Mouse (Mus musculus) left cerebral cortex, adult 8-10 months (tissue): ENCODE measurements around the gene Trpm3. TPM values are rescaled to one million over a fixed set of nuclear protein-coding genes. Genes with fewer than 3 reads are reported as not detected.
A peak's percentile ranks its signal among the peaks of the same experiment; 100 is the strongest.

Experiments
- DNase-seq, 2 experiments: peaks; one replicate each; pipeline ENCODE4 v3.0.0; 2022; ENCODE audit warnings: low spot score in 2 of 2
- total RNA-seq, 4 experiments: library from RNA; stranded (reverse); gene quantifications; 2 replicates each; pipeline ENCODE4 v1.2.4; 2022

The Trpm3 gene
- total RNA-seq, 4 experiments from 2014 or later = 37.1 to 49.8 (median 43.3) TPM

DNA sequence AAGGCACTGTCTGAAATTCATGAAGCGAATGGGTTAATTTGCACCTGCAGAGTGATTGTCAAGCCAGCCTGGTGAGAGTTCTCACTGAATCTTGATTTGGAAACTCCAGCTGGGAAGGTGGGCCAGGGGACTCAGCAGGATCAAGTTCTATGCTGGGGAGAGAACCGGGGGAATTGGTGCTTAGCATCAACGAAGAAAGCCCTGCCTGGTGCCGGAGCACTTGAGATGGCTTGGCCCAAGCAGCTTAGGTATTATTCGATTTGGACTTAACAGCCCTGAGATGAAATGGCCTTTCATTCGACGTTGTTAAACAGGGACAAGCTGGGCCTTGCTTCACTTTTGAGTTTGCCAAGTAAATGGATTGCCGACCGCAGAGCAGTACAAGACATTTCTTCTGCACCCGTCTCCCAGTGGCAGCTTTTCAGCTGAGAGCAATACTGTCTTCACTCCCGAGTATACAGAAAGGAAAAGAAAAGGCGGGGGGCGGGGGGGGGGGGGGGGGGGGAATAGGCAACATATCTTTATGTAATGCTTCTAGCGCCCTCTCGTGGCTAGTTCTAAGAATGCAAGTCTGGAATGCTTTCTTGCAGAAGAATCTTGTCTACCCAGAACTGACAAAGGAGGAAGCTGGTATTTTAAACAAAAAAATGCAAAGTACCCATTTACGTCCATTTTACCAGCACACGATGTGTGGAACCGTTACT, 165.3 kb downstream of the Trpm3 start:
- peak; percentile 40 to 49 for DNase-seq

DNA sequence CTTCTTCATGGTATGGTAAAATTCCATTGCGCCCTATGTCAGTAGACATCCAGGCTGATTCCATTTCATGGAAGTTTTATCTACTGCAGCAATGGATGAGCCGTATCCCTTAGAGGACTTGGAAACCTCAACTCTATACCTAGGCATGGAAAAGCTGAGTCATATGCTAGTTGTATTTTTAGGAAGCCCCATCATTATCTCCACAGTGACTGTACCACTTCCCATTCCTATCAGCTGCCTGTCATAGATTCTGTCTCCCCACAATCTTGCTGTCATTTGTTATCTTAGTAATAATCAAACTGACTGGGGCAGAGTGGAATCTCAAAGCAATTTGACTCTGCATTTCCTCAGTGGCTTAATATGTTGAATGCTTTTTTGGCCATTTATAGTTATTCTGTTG, 169.2 kb downstream of the Trpm3 start:
- no peak for DNase-seq

DNA sequence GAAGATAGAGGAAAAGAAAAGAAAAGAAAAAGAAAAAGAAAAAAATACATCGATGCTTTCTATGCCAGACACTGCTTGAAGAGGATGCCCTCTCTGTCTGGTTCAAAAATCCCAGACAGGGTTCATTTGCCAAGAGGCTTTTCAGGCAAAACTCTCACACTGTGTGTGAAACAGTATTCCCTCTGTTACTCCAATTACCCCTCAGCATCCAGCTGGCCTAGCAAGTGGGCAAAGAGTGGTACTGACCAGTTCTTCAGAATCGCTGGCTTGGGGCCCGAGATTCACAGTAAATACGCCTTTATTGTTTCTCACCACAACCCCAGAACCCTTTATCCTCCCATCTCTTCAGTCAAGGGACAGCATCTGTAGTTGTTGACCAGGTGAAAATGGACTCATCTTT, 178.5 kb downstream of the Trpm3 start:
- no peak for DNase-seq

DNA sequence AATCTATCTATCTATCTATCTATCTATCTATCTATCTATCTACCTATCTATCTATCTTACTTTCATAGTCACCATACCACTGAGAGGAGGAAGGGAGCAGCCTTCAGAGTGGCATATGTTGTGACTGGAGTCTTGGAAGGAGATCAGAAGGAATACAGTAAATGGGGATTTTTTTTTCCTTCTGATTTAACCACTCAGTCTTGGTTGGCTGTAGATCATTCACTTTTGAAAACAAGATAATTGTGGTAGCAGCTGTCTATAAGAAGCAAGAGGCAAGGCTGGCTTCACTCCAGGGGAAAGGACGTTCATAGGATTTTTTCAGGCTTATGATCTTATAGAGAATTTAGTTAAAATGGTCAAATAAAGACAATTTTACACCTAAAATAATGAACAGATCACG, 188.0 kb downstream of the Trpm3 start:
- no peak for DNase-seq

DNA sequence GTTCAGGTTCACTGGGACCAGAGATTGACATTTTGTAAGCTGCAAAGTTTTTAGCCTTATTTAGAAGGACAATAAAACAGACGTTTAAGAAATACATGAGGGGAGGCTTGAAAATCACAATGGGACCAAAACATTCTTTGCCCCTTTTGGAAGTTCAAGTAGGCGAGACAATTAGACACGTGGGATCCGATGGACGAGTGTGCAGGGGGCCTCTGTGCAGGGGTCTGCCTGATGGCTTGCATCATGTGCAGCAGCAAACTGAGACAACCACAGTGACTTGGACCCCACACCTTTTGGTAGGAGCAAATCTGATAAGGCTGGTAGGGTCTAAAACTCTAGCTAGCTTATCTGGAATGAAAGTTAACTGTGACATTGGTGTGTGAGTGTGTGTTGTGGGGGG, 188.4 kb downstream of the Trpm3 start:
- DNase-seq = no peak

DNA sequence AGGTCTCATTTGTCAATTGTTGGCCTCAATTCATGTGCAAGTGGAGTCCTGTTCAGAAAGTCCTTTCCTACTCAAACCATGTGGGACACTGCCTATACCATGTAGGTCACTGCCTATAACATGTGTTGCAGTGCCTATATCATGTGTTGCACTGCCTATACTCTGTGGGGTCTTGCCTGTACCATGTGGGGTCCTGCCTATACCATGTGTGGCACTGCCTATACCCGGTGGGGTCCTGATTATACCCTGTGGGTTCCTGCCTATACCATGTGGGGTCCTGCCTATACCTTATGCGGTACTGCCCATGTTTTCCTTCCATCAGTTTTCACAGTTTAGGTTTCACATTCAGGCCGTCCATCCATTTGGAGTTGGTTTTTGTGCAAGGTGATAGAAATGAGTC, 197.4 kb downstream of the Trpm3 start:
- no peak for DNase-seq

DNA sequence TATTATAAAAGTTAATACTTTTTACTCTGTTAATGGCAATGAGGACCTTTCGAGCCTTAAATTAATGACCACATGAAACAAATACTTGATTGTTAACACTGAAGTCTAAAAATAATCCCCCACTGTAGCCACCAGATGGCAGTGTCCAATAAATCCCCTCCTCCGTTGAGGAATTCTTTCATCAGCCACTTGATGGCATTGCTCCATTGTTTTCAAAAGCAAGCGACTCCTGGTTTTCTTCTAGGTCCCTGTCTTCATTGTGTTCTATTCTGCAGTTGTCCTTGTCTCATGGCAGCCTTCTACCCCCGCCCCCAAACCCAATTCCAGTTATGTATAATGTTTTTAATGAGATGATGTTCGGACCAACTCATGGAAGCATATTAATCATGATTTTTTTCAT, 198.6 kb downstream of the Trpm3 start:
- peak in 1 of 2 experiments; percentile 11 for DNase-seq

DNA sequence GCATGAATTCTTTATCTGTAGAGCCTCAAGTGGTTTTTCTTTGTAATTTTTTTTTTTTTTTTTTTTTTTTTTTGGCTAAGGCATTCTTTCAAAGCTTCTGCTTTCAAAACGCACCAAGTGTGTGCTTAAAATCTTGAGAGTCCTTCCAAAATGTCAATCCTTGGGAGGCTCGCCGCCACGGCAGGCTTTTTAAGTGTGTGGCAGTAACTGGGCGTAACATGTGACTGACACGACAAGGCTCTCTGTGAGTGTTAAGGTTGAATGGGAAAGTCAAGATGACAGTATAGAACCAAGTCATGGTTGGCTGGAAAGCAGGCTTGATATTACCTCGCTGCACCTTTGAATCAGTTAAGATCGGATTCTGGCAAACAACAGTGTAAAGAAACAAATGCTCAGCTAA, 200.1 kb downstream of the Trpm3 start:
- no peak for DNase-seq

DNA sequence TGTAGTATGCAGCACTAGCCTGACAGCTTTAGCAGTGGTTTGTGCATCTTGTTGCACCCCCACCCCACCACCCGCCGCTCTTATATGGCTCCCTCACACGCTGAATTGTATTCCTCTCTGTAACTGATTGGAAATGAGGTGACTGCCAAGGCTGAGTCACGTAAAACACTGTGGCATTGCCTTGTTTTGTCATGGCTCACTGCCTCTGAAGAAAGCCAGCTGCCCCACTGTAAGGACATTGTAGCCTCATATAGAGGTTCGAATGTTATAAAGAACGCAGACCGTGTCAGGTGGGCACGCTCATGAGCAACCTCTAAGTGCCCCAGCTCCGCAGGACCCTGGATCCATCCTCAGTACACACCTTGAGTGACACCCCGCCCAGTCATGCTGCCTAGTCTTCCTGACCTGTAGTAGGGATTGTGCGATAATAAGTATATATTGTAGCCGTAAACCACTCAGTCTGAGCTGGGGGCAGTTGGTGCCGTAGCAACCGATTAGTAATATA, 215.2 kb downstream of the Trpm3 start:
- DNase-seq = no peak

DNA sequence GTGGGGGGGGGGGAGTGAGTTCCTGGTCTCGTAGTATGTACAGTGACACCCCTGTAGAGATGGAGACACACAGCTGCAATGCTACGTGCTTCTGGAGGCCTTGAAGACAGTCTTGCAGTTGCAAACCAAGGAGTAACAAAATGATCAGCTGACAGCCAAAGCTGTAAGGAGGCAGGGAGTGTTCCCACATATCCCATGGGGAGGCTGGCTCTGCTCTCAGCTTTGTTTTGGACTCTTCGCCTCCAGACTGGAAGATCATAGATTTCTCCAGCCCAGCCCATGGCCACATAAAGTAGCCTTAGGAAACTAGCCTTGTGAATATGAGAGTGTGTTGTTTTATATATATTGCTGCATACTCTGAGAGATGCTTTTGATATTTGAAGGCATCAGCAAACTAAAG, 248.0 kb downstream of the Trpm3 start:
- DNase-seq = no peak

DNA sequence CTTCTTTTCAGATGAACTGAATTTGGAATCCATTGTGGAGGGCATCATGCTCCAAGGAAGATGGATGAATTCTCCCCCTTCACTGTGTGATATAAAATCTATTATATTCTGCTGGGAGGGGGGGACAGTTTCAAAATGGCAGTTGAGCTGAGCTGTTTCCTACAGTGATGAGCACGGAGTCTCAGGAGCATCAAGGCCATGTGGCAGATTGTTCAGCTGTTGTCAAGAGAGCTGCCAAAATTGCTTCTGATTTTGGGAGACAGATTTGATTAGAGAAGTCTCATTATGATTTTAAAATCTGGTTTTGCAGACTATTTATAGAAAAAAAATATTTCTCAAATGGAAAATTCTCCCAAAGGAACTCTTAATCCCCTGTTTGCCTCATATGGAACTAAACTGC, 255.9 kb downstream of the Trpm3 start:
- DNase-seq = no peak

DNA sequence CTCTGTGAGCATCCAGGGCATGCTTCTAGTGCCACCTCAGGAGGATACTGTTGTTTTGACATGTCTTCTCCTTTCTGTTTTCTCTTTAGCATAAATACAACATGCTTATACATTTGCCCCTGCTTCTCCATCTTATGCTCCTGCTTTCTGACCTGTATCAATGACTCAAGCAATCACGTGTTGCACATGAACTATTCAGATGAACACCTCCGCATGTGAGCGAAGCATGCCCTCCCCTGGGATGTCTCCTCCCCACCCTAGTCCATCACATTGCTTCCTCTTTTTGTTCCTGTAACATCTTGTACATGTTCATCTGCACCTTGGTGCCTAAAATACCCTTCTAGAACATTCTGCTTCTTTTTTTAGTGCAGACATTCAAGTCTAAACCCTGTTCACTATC, 265.2 kb downstream of the Trpm3 start:
- no peak for DNase-seq

DNA sequence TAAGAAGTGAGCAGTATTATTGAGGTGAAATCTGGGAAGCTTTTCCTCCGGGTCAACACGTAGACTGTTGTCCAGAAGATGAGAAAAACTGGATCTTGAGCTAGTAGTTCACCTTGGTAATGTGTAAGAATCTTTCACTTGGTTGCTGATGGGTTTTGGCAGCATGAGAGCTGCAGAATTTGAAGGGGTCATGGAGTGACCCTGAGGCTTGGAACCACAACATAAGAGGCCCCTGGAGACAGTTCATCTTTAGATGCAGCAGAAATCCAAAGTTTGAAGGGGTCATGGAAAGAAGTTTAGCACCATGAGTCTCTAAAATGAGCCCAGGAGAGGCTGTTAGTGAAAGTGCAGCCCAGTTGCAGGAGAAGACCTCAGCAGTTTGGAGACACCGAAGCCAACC, 279.4 kb downstream of the Trpm3 start:
- no peak for DNase-seq

DNA sequence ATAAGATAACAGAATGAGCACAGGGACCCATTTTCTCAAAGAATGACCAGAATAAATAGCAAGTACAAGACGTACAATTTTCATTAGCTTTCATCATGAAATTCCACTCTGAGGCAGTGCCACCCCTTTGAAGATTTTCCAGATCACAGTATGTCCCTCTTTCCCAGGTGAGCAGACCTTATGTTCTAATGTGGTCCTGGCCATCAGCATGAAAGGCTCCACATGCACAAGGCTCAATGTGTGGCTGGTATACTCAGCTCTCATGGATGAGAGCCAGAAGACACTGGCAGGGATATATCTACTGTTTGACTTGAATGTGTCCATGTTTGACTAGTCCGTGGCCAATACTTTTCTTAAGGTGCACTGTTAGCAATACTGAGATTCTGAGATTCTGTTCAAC, 298.4 kb downstream of the Trpm3 start:
- no peak for DNase-seq

DNA sequence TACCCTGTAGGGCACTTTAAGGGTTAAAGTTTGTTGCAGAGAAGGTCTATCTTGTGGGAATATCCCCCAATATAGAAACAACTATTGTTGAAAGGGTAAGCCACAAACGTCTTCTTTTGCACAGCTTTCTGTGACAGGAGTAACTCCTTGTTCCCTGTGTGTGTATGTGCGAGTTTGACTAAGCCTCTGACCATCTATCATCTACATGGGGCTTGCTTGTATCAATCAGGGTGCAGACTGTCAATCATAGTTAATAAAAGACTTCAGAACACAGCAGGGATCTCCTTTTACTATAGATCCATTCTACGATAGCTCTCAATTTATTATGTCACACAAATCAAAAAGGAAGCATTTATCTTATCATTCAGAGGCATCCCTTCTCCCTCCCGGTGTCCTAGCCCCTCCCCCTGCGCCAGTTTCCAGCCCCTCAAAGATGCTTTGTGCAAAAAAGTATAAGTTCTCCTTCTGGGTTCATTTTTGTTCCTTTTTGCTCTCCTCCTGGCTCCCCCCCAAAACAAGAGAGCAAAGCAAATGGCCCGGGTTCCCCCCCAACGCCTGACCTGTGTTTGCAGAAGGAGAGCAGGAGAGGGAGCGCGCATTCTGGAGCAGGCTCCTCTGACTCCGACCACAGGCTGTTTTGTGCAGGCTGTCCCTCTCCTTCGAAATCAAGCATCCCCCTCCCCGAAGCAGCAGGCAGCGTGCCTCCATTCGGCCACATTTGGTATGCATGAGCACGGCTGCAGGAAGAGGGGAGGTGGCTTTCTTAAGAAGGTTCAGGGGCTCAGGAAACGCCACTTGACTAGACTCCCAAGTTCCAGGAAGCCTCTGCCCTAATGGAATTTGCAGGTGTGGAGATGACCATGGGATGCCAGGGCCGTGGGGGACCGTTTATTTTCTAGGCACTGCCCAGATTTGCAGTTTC, 308.8 kb downstream of the Trpm3 start:
- no peak for DNase-seq

DNA sequence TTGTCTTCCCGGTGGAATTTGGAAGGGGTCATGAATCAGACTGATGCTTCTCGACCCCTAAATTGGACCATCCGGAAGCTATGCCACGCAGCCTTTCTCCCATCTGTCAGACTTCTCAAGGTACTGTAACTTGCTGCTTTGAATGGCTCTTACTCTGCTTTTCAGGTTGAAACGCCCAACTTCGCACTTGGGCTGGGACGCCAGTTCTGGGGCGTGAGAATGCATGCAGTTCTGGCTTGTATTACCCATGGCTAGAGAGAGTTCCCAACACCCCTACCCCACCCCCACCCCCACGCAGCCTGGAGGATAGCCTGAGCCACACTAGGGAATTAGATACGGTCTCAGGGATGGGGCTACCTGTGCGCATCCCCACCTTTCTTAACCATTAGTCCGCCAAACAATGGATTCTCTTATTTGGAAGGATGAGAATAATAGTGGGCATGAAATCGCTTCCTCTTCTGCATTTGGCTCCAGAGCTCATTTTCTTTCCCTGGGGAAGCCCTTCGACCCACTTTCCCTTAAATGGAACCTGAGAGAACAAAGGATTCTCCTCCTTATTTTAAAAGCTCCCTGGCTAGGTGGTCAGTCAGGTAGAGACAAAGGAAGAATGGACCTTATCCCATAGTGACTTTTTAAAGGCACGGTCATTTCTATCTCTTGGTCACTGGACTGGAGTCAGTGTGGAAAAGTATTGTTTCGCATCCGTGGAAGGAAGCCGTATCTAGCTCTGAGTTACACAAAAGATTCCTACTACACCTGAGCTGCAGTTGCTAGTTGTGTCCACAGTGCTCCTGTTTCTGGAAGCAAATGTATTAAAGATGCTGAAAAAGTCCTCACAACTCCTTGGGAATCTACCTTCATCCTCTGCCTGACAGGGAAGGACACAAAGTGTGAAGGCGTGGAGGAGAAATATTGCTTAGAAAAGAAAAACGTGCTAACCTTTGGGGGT, 309.8 kb downstream of the Trpm3 start:
- peak in 1 of 2 experiments; percentile 14 for DNase-seq

DNA sequence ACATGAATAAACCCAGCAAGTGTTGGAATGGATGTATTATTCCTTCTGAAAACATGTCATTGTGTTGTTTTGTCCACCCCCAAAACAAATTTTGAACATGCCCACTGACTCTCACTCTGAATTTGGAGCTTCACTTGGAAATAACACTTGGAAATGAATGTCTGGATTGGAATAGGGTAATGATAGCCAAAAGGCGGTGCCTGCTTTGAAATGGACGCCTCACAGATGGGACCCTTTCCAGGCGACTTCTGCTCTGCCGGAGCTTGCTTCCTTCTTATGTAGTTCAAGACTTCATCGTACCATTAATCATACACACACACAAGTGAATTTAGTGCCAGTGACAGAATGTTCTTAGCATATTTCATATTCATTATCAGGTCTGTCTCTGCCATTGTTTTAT, 312.4 kb downstream of the Trpm3 start:
- DNase-seq = no peak

DNA sequence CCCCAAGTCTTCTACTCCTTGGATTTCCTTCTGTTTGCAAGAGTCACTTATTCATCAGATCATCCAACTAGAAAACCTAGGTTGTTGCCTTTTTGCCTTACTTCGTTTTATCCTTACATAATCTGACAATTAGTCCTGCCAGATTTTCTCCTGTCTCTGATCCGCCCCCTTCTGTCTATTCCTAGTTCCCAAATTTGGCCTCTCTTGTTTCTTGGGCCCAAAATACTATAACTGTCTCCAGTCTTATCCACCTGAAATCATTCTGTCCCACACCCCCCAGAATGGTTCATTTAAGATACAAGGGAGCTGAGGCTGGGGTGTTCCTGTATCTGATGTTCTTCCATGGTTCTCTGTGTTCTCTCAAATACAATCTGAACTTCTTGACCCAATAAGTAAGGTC, 318.1 kb downstream of the Trpm3 start:
- no peak for DNase-seq

DNA sequence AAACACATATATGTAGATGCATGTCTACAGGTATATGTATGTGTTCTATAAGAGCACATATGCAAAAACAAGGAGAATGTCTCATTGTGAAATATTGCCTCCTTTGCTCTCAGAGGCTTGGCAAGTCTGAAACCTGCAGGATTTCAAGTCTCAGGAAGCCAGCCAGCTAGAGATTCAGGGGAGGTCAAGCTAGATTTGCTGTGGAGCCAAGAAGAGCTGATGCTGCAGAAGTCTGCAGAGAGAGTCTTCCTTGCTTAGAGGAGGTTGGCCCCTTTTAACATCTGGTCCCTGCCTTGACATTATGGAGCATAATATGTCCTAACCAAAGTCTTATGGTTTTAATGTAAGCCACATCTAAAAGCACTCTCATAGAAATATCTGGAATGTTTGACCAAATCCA, 323.2 kb downstream of the Trpm3 start:
- DNase-seq = no peak

DNA sequence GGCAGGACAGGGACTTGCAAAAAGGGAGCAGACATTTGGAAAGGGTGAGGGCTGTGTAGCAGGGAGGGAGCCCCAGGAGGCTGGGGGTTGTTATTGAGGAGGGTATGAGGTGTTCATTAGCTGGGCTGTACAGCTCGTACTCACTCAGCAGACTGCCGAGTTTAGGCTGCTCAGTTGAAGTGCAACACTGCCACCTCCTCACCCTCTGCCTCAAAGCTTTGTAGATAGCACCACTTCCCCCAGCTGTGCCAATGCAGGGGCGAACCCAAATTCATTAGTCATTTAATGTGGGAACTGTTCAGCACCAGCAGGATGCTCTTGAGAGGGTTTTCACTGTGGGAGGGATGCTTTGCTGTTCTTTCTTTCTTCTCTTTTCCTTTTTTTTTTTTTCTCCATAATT, 324.7 kb downstream of the Trpm3 start:
- DNase-seq = peak; percentile 45 to 89

DNA sequence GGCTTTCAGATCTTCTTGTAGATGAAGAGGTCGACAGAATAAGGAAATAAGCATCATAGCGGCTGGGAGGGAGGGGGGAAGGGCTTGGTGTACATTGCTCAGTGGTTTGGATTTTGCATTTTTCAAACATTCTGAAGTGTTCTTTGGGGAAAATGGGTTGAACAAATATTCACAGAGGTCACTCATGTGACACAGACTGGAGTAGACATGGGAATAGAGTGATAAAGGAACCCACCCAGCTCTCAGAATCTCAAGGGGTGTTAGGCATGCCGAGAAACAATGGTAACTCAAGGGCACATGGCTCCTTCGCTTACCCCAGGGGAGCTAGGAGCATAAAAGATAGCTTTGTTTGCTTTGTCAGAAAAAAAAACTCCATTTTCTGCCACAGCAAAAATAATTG, 330.8 kb downstream of the Trpm3 start:
- DNase-seq = no peak
